Mouse (Mus musculus): Measurements from ENCODE around the gene Zfp622.
"Not testable (repeated sequence)": the region's sequence is repeated elsewhere in the genome, so short reads cannot be mapped to it uniquely, and the experiment has no call there.

DNA sequence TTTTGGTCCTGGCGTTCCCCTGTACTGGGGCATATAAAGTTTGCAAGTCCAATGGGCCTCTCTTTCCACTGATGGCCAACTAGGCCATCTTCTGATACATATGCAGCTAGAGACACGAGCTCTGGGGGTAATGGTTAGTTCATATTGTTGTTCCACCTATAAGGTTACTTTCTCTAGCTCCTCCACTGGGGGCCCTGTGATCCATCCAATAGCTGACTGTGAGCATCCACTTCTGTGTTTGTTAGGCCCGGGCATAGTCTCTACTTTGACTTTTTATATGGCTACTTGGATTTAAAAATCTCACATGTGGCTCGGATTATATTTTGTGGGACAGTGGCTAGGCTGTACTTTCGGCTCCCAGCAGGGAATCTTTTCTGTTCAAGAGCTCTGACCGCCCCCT lies 552 bp upstream of the Zfp622 start:
- TF ChIP-seq CTCF, POLR2A (IDR thresholded peaks at IDR 0.05; ENCODE audit: insufficient read depth, low read depth, low read length): not testable (repeated sequence)
